Mouse (Mus musculus): ENCODE results near the gene Slk. TPM values are rescaled to one million over a fixed set of nuclear protein-coding genes. Genes with fewer than 3 reads are reported as not detected.

Slk gene
- polyA plus RNA-seq (2014; fragmentation: Nextera tagmentation; extraction: Ambion mirVana): 10.9 and 14.3 TPM in 2 replicates

DNA sequence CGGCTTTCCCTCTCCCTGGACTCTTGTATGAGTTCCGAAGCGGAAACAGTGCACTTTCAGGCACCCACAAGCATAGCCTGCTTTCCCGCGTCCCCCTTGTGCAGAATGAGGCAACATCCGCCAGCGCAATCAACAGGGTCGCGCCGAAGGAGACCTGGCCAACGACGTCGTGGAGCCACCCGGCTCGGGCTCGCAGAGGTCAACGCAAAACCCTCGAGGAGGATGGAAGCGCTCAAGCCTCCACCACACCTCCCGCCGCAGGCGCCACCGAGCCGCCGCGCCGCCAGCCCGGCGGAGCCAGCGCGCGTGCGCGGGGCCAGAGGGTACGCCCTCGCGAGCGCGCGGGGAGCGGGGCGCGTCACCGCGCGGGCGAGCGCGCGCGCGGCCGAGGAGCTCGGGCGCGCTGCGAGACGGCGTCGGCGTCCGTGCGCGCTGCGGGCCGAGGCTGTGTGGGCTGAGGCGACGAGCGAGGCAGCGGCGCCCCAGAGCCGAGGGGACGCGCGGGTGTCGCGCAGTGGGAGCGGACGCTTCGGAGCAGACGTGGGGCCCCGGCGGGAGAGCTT lies at the start of gene Slk:
Slk (plus strand) TSS at position 454 of the 563 bp plus-strand sequence.
- Histone ChIP-seq H3K27me3 (ENCODE audit: control insufficient read depth, insufficient read depth, low read length) (no peaks in the 10 kb centered on the region), H3K4me2 (ENCODE audit: low read depth, low read length) (peak within 1 kb of the TSS; percentile 66), H3K9me3 (replicated peaks; ENCODE audit: control insufficient read depth, low read length) (no peaks in the 10 kb centered on the region), H3K27ac (replicated peaks; ENCODE audit: low read depth, low read length) (peak within 1 kb of the TSS; percentile 91), H3K4me1 (ENCODE audit: control insufficient read depth, insufficient read depth, low read length) (no peaks in the 10 kb centered on the region), H3K4me3 (ENCODE audit: low read depth, low read length) (peak within 1 kb of the TSS; percentile 88), H3K36me3 (replicated peaks; ENCODE audit: control insufficient read depth, insufficient read depth, low read depth, low read length) (no peaks in the 10 kb centered on the region), H3K9ac (replicated peaks; ENCODE audit: low read length) (peak within 1 kb of the TSS; percentile 92)
- peak; percentile 91 for DNase-seq (ENCODE audit: low spot score)
- ATAC-seq (replicated peaks; ENCODE audit: insufficient number of reproducible peaks, low FRiP score, low TSS enrichment, low read depth): peak; percentile 90
- under 1% methylated on average over 75 of the region's 83 CpGs for WGBS

DNA sequence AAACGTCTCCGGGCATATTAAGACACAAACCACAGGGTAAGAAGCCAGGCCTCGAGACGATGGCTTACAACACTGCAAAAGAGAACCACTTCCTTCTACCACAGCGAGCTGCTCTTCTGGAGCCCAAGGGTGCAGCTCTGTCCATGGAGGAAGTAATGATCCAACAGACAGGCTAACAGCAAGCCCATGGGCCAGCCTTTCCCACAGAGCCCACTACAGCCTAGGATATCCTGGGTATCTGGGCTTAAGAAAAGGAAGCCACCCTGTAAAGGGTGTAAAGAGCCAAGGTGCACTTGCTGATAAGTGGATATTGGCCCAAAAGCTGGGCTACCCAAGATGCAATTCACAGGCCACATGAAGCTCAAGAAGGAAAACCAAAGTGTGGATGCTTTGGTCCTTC lies 48.2 kb upstream of the Slk start:
- H3K27ac ChIP-seq (replicated peaks; ENCODE audit: low read depth, low read length): no peak overlapping the region
- H3K9me3 ChIP-seq (replicated peaks; ENCODE audit: control insufficient read depth, low read length): no peaks in the 10 kb centered on the region
- no peak overlapping the region for H3K4me2 ChIP-seq (ENCODE audit: low read depth, low read length)
- H3K4me1 ChIP-seq (ENCODE audit: control insufficient read depth, insufficient read depth, low read length): no peaks in the 10 kb centered on the region
- ATAC-seq (replicated peaks; ENCODE audit: insufficient number of reproducible peaks, low FRiP score, low TSS enrichment, low read depth): no peak
- no peak overlapping the region for H3K4me3 ChIP-seq (ENCODE audit: low read depth, low read length)
- H3K9ac ChIP-seq (replicated peaks; ENCODE audit: low read length): no peak overlapping the region
- H3K27me3 ChIP-seq (ENCODE audit: control insufficient read depth, insufficient read depth, low read length): no peaks in the 10 kb centered on the region
- no peak for DNase-seq (ENCODE audit: low spot score)
- 75% methylated on average over 5 of the region's 5 CpGs for WGBS
- H3K36me3 ChIP-seq (replicated peaks; ENCODE audit: control insufficient read depth, insufficient read depth, low read depth, low read length): no peaks in the 10 kb centered on the region; the same call in 1 of the 2 replicates

DNA sequence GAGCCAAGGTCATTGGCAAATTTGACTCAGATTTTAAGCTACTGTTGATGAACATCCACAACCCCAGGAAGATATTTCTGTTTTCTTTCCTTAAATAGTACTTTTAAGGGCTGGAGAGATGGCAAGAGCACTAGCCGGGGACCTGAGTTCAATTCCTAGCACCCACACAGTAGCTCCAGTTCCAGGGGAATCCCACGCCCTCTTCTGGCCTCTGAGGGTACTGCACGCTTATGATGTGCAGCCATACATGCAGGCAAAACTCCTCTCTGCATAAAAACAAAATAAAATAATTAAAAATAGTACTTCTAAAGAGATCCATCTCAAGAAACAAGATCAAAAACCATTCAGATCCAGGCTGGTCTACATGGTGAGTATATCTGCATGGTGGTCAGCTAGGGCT lies 47.0 kb upstream of the Slk start:
- 81% methylated on average over 3 of the region's 3 CpGs for WGBS
- Histone ChIP-seq H3K4me1 (ENCODE audit: control insufficient read depth, insufficient read depth, low read length) (no peaks in the 10 kb centered on the region), H3K9me3 (replicated peaks; ENCODE audit: control insufficient read depth, low read length) (no peaks in the 10 kb centered on the region), H3K4me2 (ENCODE audit: low read depth, low read length) (no peak overlapping the region), H3K9ac (replicated peaks; ENCODE audit: low read length) (no peak overlapping the region), H3K27ac (replicated peaks; ENCODE audit: low read depth, low read length) (no peak overlapping the region), H3K4me3 (ENCODE audit: low read depth, low read length) (no peak overlapping the region), H3K36me3 (replicated peaks; ENCODE audit: control insufficient read depth, insufficient read depth, low read depth, low read length) (no peaks in the 10 kb centered on the region; the same call in 1 of the 2 replicates), H3K27me3 (ENCODE audit: control insufficient read depth, insufficient read depth, low read length) (no peaks in the 10 kb centered on the region)
- ATAC-seq (replicated peaks; ENCODE audit: insufficient number of reproducible peaks, low FRiP score, low TSS enrichment, low read depth) (no peak), DNase-seq (ENCODE audit: low spot score) (no peak)

- Histone ChIP-seq H3K4me2 (ENCODE audit: low read depth, low read length) (no peak overlapping the region), H3K9ac (replicated peaks; ENCODE audit: low read length) (no peak overlapping the region), H3K4me3 (ENCODE audit: low read depth, low read length) (no peak overlapping the region), H3K4me1 (ENCODE audit: control insufficient read depth, insufficient read depth, low read length) (no peaks in the 10 kb centered on the region), H3K27me3 (ENCODE audit: control insufficient read depth, insufficient read depth, low read length) (no peaks in the 10 kb centered on the region), H3K9me3 (replicated peaks; ENCODE audit: control insufficient read depth, low read length) (no peaks in the 10 kb centered on the region), H3K27ac (replicated peaks; ENCODE audit: low read depth, low read length) (no peak overlapping the region), H3K36me3 (replicated peaks; ENCODE audit: control insufficient read depth, insufficient read depth, low read depth, low read length) (no peaks in the 10 kb centered on the region; the same call in 1 of the 2 replicates)
- DNase-seq (ENCODE audit: low spot score) (no peak), ATAC-seq (replicated peaks; ENCODE audit: insufficient number of reproducible peaks, low FRiP score, low TSS enrichment, low read depth) (no peak)
- WGBS: 72% methylated on average over 1 of the region's 1 CpGs
Measured at GRCm38 (mm10) chr19:47534131-47534530, 45.3 kb upstream of the Slk start.

GRCm38 (mm10) chr19:47536521-47537299 lies 42.8 kb upstream of the Slk start:
- Histone ChIP-seq H3K4me3 (ENCODE audit: low read depth, low read length) (peak overlapping the region; percentile 49), H3K36me3 (replicated peaks; ENCODE audit: control insufficient read depth, insufficient read depth, low read depth, low read length) (no peaks in the 10 kb centered on the region; the same call in 1 of the 2 replicates), H3K27ac (replicated peaks; ENCODE audit: low read depth, low read length) (peak overlapping the region; percentile 10; the same call in 1 of the 2 replicates), H3K4me2 (ENCODE audit: low read depth, low read length) (peak overlapping the region; percentile 77), H3K9me3 (replicated peaks; ENCODE audit: control insufficient read depth, low read length) (no peaks in the 10 kb centered on the region), H3K4me1 (ENCODE audit: control insufficient read depth, insufficient read depth, low read length) (no peaks in the 10 kb centered on the region), H3K27me3 (ENCODE audit: control insufficient read depth, insufficient read depth, low read length) (no peaks in the 10 kb centered on the region), H3K9ac (replicated peaks; ENCODE audit: low read length) (peak overlapping the region; percentile 71)
- peak; percentile 100 for DNase-seq (ENCODE audit: low spot score)
- 3% methylated on average over 38 of the region's 39 CpGs for WGBS
- peak; percentile 96 for ATAC-seq (replicated peaks; ENCODE audit: insufficient number of reproducible peaks, low FRiP score, low TSS enrichment, low read depth)

GRCm38 (mm10) chr19:47537300-47537792 lies 42.1 kb upstream of the Slk start, which contains the start of gene Stn1:
Gene Stn1, minus strand, starts transcription at chr19:47537507.
- Histone ChIP-seq H3K36me3 (replicated peaks; ENCODE audit: control insufficient read depth, insufficient read depth, low read depth, low read length) (no peaks in the 10 kb centered on the region; the same call in 1 of the 2 replicates), H3K27ac (replicated peaks; ENCODE audit: low read depth, low read length) (peak within 1 kb of the TSS; percentile 10; the same call in 1 of the 2 replicates), H3K9ac (replicated peaks; ENCODE audit: low read length) (peak within 1 kb of the TSS; percentile 71), H3K9me3 (replicated peaks; ENCODE audit: control insufficient read depth, low read length) (no peaks in the 10 kb centered on the region), H3K27me3 (ENCODE audit: control insufficient read depth, insufficient read depth, low read length) (no peaks in the 10 kb centered on the region), H3K4me1 (ENCODE audit: control insufficient read depth, insufficient read depth, low read length) (no peaks in the 10 kb centered on the region), H3K4me2 (ENCODE audit: low read depth, low read length) (peak within 1 kb of the TSS; percentile 77), H3K4me3 (ENCODE audit: low read depth, low read length) (peak within 1 kb of the TSS; percentile 49)
- 3% methylated on average over 10 of the region's 10 CpGs for WGBS
- no peak for ATAC-seq (replicated peaks; ENCODE audit: insufficient number of reproducible peaks, low FRiP score, low TSS enrichment, low read depth)
- DNase-seq (ENCODE audit: low spot score): no peak

- H3K4me1 ChIP-seq (ENCODE audit: control insufficient read depth, insufficient read depth, low read length): no peaks in the 10 kb centered on the region
- no peak overlapping the region for H3K4me2 ChIP-seq (ENCODE audit: low read depth, low read length)
- no peak overlapping the region for H3K4me3 ChIP-seq (ENCODE audit: low read depth, low read length)
- no peaks in the 10 kb centered on the region for H3K27me3 ChIP-seq (ENCODE audit: control insufficient read depth, insufficient read depth, low read length)
- H3K27ac ChIP-seq (replicated peaks; ENCODE audit: low read depth, low read length): peak overlapping the region; percentile 10; the same call in 1 of the 2 replicates
- H3K9me3 ChIP-seq (replicated peaks; ENCODE audit: control insufficient read depth, low read length): no peaks in the 10 kb centered on the region
- peak overlapping the region; percentile 50; the same call in 1 of the 2 replicates for H3K9ac ChIP-seq (replicated peaks; ENCODE audit: low read length)
- DNase-seq (ENCODE audit: low spot score): no peak
- WGBS: 82% methylated on average over 6 of the region's 6 CpGs
- no peaks in the 10 kb centered on the region for H3K36me3 ChIP-seq (replicated peaks; ENCODE audit: control insufficient read depth, insufficient read depth, low read depth, low read length)
- ATAC-seq (replicated peaks; ENCODE audit: insufficient number of reproducible peaks, low FRiP score, low TSS enrichment, low read depth): no peak
Measured at GRCm38 (mm10) chr19:47537879-47538278, 41.6 kb upstream of the Slk start.

GRCm38 (mm10) chr19:47538801-47539200 lies 40.7 kb upstream of the Slk start:
- DNase-seq (ENCODE audit: low spot score) (no peak), ATAC-seq (replicated peaks; ENCODE audit: insufficient number of reproducible peaks, low FRiP score, low TSS enrichment, low read depth) (no peak)
- no peak overlapping the region for H3K27ac ChIP-seq (replicated peaks; ENCODE audit: low read depth, low read length)
- H3K27me3 ChIP-seq (ENCODE audit: control insufficient read depth, insufficient read depth, low read length): no peaks in the 10 kb centered on the region
- no peaks in the 10 kb centered on the region for H3K4me1 ChIP-seq (ENCODE audit: control insufficient read depth, insufficient read depth, low read length)
- H3K36me3 ChIP-seq (replicated peaks; ENCODE audit: control insufficient read depth, insufficient read depth, low read depth, low read length): no peaks in the 10 kb centered on the region
- H3K9me3 ChIP-seq (replicated peaks; ENCODE audit: control insufficient read depth, low read length): no peaks in the 10 kb centered on the region
- no peak overlapping the region for H3K4me2 ChIP-seq (ENCODE audit: low read depth, low read length)
- no peak overlapping the region for H3K4me3 ChIP-seq (ENCODE audit: low read depth, low read length)
- 16% methylated on average over 6 of the region's 6 CpGs for WGBS
- no peak overlapping the region for H3K9ac ChIP-seq (replicated peaks; ENCODE audit: low read length)

Measured in embryonic facial prominence, embryonic 11.5 days (tissue).